Mouse (Mus musculus) intestine, postnatal 0 days (tissue): ENCODE data around the gene Tmem132c. TPM values are rescaled to one million over a fixed set of nuclear protein-coding genes. Genes with fewer than 3 reads are reported as not detected.
A peak's percentile ranks its signal among the peaks of the same experiment; 100 is the strongest.

Experiments
- ATAC-seq: fragments of 200-750 bp; cut with Nextera tagmentation; 2 replicates; pipeline ENCODE4 v1.8.0; 2017; ENCODE audit warnings: mild to moderate bottlenecking, moderate TSS enrichment, moderate library complexity
- H3K27ac ChIP-seq: fragments of 300-500 bp; sonication (generic); 2 replicates; pipeline ENCODE4 v1.5.1; 2014; ENCODE audit warnings: mild to moderate bottlenecking, low read depth, low read length, moderate library complexity
- H3K27me3 ChIP-seq: fragments of 300-500 bp; sonication (generic); replicated peaks from 2 replicates; pipeline ENCODE4 v1.6.1; 2014; ENCODE audit warnings: low read length, mixed read lengths; ENCODE audit not compliant: control insufficient read depth, insufficient read depth
- H3K36me3 ChIP-seq: fragments of 300-500 bp; sonication (generic); 2 replicates; pipeline ENCODE4 v1.6.1; 2014; ENCODE audit warnings: mild to moderate bottlenecking, moderate library complexity; ENCODE audit not compliant: control insufficient read depth, insufficient read depth
- H3K4me1 ChIP-seq: fragments of 300-500 bp; sonication (generic); replicated peaks from 2 replicates; pipeline ENCODE4 v1.6.1; 2014; ENCODE audit warnings: antibody characterized with exemption, low read length, mixed read lengths; ENCODE audit not compliant: control insufficient read depth, insufficient read depth
- H3K4me2 ChIP-seq: fragments of 300-500 bp; sonication (generic); replicated peaks from 2 replicates; pipeline ENCODE4 v1.6.1; 2014; ENCODE audit warnings: low read depth, mild to moderate bottlenecking, moderate library complexity
- H3K4me3 ChIP-seq: fragments of 300-500 bp; sonication (generic); 2 replicates; pipeline ENCODE4 v1.5.1; 2014; ENCODE audit warnings: low read depth, low read length
- H3K9ac ChIP-seq: fragments of 300-500 bp; sonication (generic); 2 replicates; pipeline ENCODE4 v1.6.1; 2014; ENCODE audit warnings: mild to moderate bottlenecking, low read depth, low read length
- H3K9me3 ChIP-seq: fragments of 300-500 bp; sonication (generic); 2 replicates; pipeline ENCODE4 v1.6.1; 2016; ENCODE audit warnings: mixed run types; ENCODE audit not compliant: control insufficient read depth
- CTCF ChIP-seq: sonication (generic); IDR thresholded peaks from 2 replicates; pipeline ENCODE4 v1.5.1; 2016; ENCODE audit warnings: low read depth, mild to moderate bottlenecking, control low read depth, antibody characterized with exemption, moderate library complexity
- WGBS: fragments of 180-500 bp; shearing (Covaris S2); extraction: QIAGEN DNeasy Blood & Tissue Kit; methylation state at CpG from one replicate; pipeline ENCODE4 v1.1.7; 2014; 5-methylcytosine and 5-hydroxymethylcytosine counted together
- polyA plus RNA-seq: library from polyadenylated mRNA; unstranded; fragments of >200 nt; fragmentation: Nextera tagmentation; extraction: Ambion mirVana; gene quantifications from 2 replicates; pipeline ENCODE4 v1.2.1, GENCODE M21; 2015

The Tmem132c gene
- polyA plus RNA-seq, 1 experiment from 2014 or later: 0.18 TPM

GRCm38 (mm10) chr5:127242763-127243160 lies 1.2 kb downstream of the Tmem132c start:
- no peaks in the 10 kb centered on the region for H3K4me1 ChIP-seq
- H3K27me3 ChIP-seq: peaks cover 54% of the 10 kb centered on the region
- TF ChIP-seq CTCF: no peak
- no peak overlapping the region for H3K27ac ChIP-seq
- peak overlapping the region; percentile 49 for H3K4me3 ChIP-seq
- H3K36me3 ChIP-seq: no peaks in the 10 kb centered on the region
- 2% methylated on average over 13 of the region's 13 CpGs for WGBS
- no peaks in the 10 kb centered on the region for H3K9me3 ChIP-seq
- peak overlapping the region; percentile 81 for H3K4me2 ChIP-seq
- H3K9ac ChIP-seq: no peak overlapping the region
- no peak for ATAC-seq

DNA sequence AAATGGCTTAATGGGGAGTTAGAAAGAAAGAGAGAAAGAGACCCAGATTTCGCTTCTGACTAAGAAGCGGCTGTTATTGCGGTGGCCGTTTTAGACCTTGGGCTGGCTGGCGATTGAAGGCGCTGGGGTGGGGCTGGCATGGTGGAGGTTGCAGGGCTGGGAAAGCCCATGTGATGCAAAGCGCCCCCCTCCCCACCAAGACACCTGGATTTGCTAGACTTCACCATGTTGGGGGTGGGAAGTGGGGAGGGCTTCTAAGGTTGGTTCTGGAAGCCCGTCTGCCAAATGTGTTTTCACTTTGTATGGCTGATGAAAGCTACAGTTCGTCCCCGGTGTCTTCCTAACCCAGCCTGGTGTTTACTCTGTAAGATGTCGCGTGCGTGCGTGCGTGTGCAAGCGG lies 1.6 kb downstream of the Tmem132c start:
- ATAC-seq: no peak
- no peaks in the 10 kb centered on the region for H3K9me3 ChIP-seq
- no peak overlapping the region for H3K9ac ChIP-seq
- no peaks in the 10 kb centered on the region for H3K36me3 ChIP-seq
- no peak for TF ChIP-seq CTCF
- no peaks in the 10 kb centered on the region for H3K4me1 ChIP-seq
- no peak overlapping the region for H3K27ac ChIP-seq
- peak overlapping the region; percentile 49 for H3K4me3 ChIP-seq
- 0% methylated on average over 16 of the region's 16 CpGs for WGBS
- H3K27me3 ChIP-seq: peaks cover 54% of the 10 kb centered on the region
- H3K4me2 ChIP-seq: peak overlapping the region; percentile 81

DNA sequence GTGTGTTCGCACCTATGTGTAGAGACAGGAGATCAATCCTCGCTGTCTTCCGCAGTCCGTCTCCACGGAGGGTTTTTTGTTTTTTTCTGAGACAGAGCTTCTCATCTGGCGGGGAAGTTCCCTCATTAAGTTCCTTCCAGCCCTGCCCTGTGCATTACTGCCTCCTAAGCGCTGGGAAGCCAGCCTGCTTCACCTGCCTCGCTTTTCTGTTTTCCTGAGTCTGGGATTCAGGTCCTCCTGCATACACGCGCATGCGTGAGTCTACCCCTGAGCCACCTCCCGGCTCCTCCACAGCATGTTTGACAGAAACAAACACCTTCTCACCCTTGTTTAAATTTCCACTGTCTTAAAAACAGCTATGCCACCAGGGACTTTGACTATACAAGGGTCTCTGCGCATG lies 2.0 kb downstream of the Tmem132c start:
- Histone ChIP-seq H3K4me2 (peak overlapping the region; percentile 81), H3K9ac (no peak overlapping the region), H3K4me3 (peak overlapping the region; percentile 49), H3K27ac (no peak overlapping the region), H3K36me3 (no peaks in the 10 kb centered on the region), H3K27me3 (peaks cover 54% of the 10 kb centered on the region), H3K4me1 (no peaks in the 10 kb centered on the region), H3K9me3 (no peaks in the 10 kb centered on the region)
- WGBS: 9% methylated on average over 13 of the region's 13 CpGs
- no peak for TF ChIP-seq CTCF
- ATAC-seq: no peak

DNA sequence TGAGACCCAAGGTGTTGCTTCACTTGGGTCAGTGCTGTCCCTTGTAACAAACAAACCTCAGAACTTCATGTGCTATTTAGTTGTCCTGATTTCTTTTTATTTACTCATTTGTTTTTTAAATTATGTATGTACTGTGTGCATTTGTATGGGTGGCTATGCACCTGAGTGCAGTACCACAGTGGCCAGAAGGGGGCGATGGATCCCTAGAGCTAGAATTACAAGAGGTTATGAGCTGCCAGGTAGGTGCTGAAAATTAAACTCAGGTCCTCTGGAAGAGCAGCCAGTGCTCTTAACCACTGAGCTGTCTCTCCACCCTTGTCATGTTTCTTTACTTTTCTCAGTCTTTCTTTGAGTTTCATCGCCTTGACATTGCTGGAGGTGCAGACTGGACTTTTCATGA lies 11.7 kb downstream of the Tmem132c start:
- Histone ChIP-seq H3K9me3 (no peaks in the 10 kb centered on the region; the same call in 1 of the 2 replicates), H3K27ac (no peak overlapping the region), H3K36me3 (no peaks in the 10 kb centered on the region), H3K4me3 (no peak overlapping the region), H3K9ac (no peak overlapping the region), H3K27me3 (no peaks in the 10 kb centered on the region), H3K4me2 (no peak overlapping the region), H3K4me1 (no peaks in the 10 kb centered on the region)
- 52% methylated on average over 2 of the region's 2 CpGs for WGBS
- 0 out of 2 replicates have a peak, but pooled peaks have one; percentile 18 for TF ChIP-seq CTCF
- no peak for ATAC-seq

DNA sequence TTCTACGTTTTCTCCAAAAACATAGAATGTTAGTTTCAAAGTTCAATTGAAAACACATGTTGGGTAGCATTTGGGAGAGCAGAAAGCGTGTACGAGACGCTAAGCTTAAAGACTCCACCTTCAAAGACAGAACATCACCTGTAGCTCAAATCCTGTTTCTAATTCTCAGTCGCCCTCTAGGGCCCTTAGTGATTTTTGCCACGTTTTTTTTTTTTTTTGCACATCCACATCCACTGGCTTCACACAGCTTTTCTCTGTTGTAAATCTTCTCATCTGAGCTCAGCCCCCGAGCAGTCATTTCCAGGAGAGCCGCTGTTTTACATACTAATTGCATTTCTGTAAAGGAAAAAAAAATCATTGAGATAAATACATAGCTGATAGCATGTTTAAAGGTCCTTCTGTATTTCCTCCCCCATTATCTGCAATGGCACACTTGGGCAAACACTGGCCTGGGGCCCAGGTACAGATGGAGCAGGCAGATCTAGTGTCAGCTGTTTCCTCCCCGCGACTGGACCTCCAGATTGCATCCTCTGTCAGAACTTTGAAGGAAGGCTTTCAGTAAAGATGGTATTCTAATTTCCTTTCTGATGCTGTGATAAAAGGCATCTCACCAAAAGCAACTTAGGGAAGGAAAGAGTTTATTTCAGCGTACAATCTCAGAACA lies 15.5 kb downstream of the Tmem132c start:
- Histone ChIP-seq H3K4me2 (no peak overlapping the region), H3K4me3 (no peak overlapping the region), H3K9me3 (no peaks in the 10 kb centered on the region; the same call in 1 of the 2 replicates), H3K36me3 (no peaks in the 10 kb centered on the region), H3K27ac (no peak overlapping the region), H3K4me1 (no peaks in the 10 kb centered on the region), H3K9ac (no peak overlapping the region), H3K27me3 (no peaks in the 10 kb centered on the region)
- 65% methylated on average over 11 of the region's 11 CpGs for WGBS
- no peak for ATAC-seq
- no peak for TF ChIP-seq CTCF

DNA sequence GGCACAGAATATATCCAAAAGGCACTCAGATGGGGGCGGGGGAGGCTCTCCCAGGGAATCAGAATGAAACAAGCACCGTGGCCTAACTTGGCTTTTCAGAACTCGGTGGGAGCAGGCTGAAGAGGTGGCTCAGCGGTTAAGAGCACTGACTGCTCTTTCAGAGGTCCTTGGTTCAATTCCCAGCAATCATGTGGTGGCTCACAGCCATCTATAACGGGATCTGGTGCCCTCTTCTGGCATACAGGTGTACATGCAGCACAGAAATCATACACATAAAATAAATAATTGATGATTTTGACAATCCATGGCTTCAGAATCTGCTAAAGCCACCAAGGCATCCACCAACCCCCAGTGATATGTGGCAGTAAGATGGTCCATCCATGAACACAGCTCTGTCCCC lies 20.5 kb downstream of the Tmem132c start:
- Histone ChIP-seq H3K4me3 (no peak overlapping the region), H3K4me2 (no peak overlapping the region), H3K9me3 (no peaks in the 10 kb centered on the region), H3K27ac (no peak overlapping the region), H3K27me3 (no peaks in the 10 kb centered on the region), H3K9ac (no peak overlapping the region), H3K36me3 (no peaks in the 10 kb centered on the region), H3K4me1 (no peaks in the 10 kb centered on the region)
- WGBS: 82% methylated on average over 5 of the region's 5 CpGs
- no peak for ATAC-seq
- no peak for TF ChIP-seq CTCF
